Mouse (Mus musculus) brown adipose tissue, adult 24 weeks (tissue): ENCODE results near the gene Galr2. TPM values are rescaled to one million over a fixed set of nuclear protein-coding genes. Genes with fewer than 3 reads are reported as not detected.
A peak's percentile ranks its signal among the peaks of the same experiment; 100 is the strongest.

Source experiments
- H3K27ac ChIP-seq: fragments of 200-500 bp; replicated peaks from 2 replicates; pipeline ENCODE4 v1.5.1; 2012; ENCODE audit warnings: low read depth, mild to moderate bottlenecking, low read length
- H3K4me1 ChIP-seq: fragments of 200-500 bp; 2 replicates; pipeline ENCODE4 v1.6.1; 2012; ENCODE audit warnings: low read length, mixed read lengths; ENCODE audit not compliant: control insufficient read depth, insufficient read depth, insufficient read length
- H3K4me3 ChIP-seq: fragments of 200-500 bp; 2 replicates; pipeline ENCODE4 v1.5.1; 2012; ENCODE audit warnings: low read depth, mild to moderate bottlenecking, low read length, moderate library complexity; ENCODE audit not compliant: insufficient read depth
- polyA plus RNA-seq: library from polyadenylated mRNA; stranded (reverse); fragments of >200 nt; gene quantifications from 2 replicates; pipeline ENCODE4 v1.2.4, GENCODE M21; 2012; ENCODE audit not compliant: missing spikeins, insufficient read depth, insufficient read length

Gene Galr2
- polyA plus RNA-seq, 1 experiment = not detected

GRCm38 (mm10) chr11:116307762-116308531, 27.2 kb downstream of the Galr2 start:
- H3K4me3 ChIP-seq = no peak overlapping the region
- H3K4me1 ChIP-seq = peaks cover 5% of the 10 kb centered on the region
- H3K27ac ChIP-seq = no peak overlapping the region

- Histone ChIP-seq H3K4me1 (peaks cover 5% of the 10 kb centered on the region), H3K4me3 (no peak overlapping the region), H3K27ac (no peak overlapping the region)
These were observed 28.9 kb downstream of the Galr2 start for GRCm38 (mm10) chr11:116309601-116310000.

- Histone ChIP-seq H3K4me1 (no peaks in the 10 kb centered on the region; the same call in 1 of the 2 replicates), H3K27ac (no peak overlapping the region), H3K4me3 (no peak overlapping the region)
These were observed 30.4 kb downstream of the Galr2 start for GRCm38 (mm10) chr11:116311169-116311568.

GRCm38 (mm10) chr11:116312359-116312758, 31.6 kb downstream of the Galr2 start:
- Histone ChIP-seq H3K27ac (no peak overlapping the region), H3K4me3 (no peak overlapping the region), H3K4me1 (no peaks in the 10 kb centered on the region)

GRCm38 (mm10) chr11:116318719-116319659, 38.2 kb downstream of the Galr2 start:
- no peaks in the 10 kb centered on the region for H3K4me1 ChIP-seq
- H3K27ac ChIP-seq = no peak overlapping the region
- H3K4me3 ChIP-seq = peak overlapping the region; percentile 55

- H3K27ac ChIP-seq = no peak overlapping the region
- H3K4me3 ChIP-seq = no peak overlapping the region
- H3K4me1 ChIP-seq = no peaks in the 10 kb centered on the region
These were observed 46.3 kb downstream of the Galr2 start for GRCm38 (mm10) chr11:116326963-116327603.

GRCm38 (mm10) chr11:116329314-116330210, 48.8 kb downstream of the Galr2 start:
- Histone ChIP-seq H3K27ac (no peak overlapping the region), H3K4me3 (no peak overlapping the region), H3K4me1 (no peaks in the 10 kb centered on the region)

GRCm38 (mm10) chr11:116330211-116330518, 49.4 kb downstream of the Galr2 start:
- no peak overlapping the region for H3K27ac ChIP-seq
- no peak overlapping the region for H3K4me3 ChIP-seq

GRCm38 (mm10) chr11:116332232-116332982, 51.7 kb downstream of the Galr2 start:
- Histone ChIP-seq H3K4me3 (no peak overlapping the region), H3K27ac (no peak overlapping the region), H3K4me1 (no peaks in the 10 kb centered on the region)

More at GRCm38 (mm10) chr11:116330211-116330518, 49.4 kb downstream of the Galr2 start:
- no peaks in the 10 kb centered on the region for H3K4me1 ChIP-seq

- Histone ChIP-seq H3K4me1 (no peaks in the 10 kb centered on the region), H3K27ac (no peak overlapping the region), H3K4me3 (no peak overlapping the region)
These were observed 52.2 kb downstream of the Galr2 start for GRCm38 (mm10) chr11:116332983-116333270.

Other genes starting within 250 kb of the Galr2 start
- gene Unc13d, start 203.0 kb upstream of the Galr2 start, polyA plus RNA-seq = not detected in 2 replicates
- gene Wbp2, start 193.9 kb upstream of the Galr2 start, polyA plus RNA-seq = 73.7 and 124 TPM in 2 replicates
- 4.6 and 8.3 TPM in 2 replicates for gene Trim47, start 153.7 kb upstream of the Galr2 start, polyA plus RNA-seq
- 5.9 and 8.3 TPM in 2 replicates for gene Trim65, start 149.8 kb upstream of the Galr2 start, polyA plus RNA-seq
- gene Mrpl38, start 142.1 kb upstream of the Galr2 start, polyA plus RNA-seq = 99.5 and 121 TPM in 2 replicates
- 3.8 and 5.3 TPM in 2 replicates for gene Fbf1, start 112.8 kb upstream of the Galr2 start, polyA plus RNA-seq
- 4.3 and 7.6 TPM in 2 replicates for gene Ten1, start 82.1 kb upstream of the Galr2 start, polyA plus RNA-seq
- gene Acox1, start 81.9 kb upstream of the Galr2 start, polyA plus RNA-seq = 223 and 402 TPM in 2 replicates
- 0.16 TPM in 1 of 2 replicates, not detected in the other for gene Evpl, start 42.9 kb upstream of the Galr2 start, polyA plus RNA-seq
- 23.4 and 31.3 TPM in 2 replicates for gene Srp68, start 6.7 kb upstream of the Galr2 start, polyA plus RNA-seq
- gene Exoc7, start 26.3 kb downstream of the Galr2 start, polyA plus RNA-seq = 61.2 and 74.2 TPM in 2 replicates
- gene Foxj1, start 54.5 kb downstream of the Galr2 start, polyA plus RNA-seq = not detected in 2 replicates
- gene Rnf157, start 132.1 kb downstream of the Galr2 start, polyA plus RNA-seq = 0.67 TPM in 1 of 2 replicates, not detected in the other
- 29.8 and 38.4 TPM in 2 replicates for gene Ubald2, start 153.2 kb downstream of the Galr2 start, polyA plus RNA-seq
- not detected in 2 replicates for gene Qrich2, start 185.3 kb downstream of the Galr2 start, polyA plus RNA-seq
- 19.2 and 19.3 TPM in 2 replicates for gene Prpsap1, start 213.3 kb downstream of the Galr2 start, polyA plus RNA-seq
- not detected in 2 replicates for gene Sphk1, start 250.0 kb downstream of the Galr2 start, polyA plus RNA-seq